Mouse (Mus musculus): Measurements from ENCODE around the gene Cnot10. TPM values are rescaled to one million over a fixed set of nuclear protein-coding genes. Genes with fewer than 3 reads are reported as not detected.

The Cnot10 gene
- polyA plus RNA-seq, 1 experiment from 2014 or later = 81.9 TPM

DNA sequence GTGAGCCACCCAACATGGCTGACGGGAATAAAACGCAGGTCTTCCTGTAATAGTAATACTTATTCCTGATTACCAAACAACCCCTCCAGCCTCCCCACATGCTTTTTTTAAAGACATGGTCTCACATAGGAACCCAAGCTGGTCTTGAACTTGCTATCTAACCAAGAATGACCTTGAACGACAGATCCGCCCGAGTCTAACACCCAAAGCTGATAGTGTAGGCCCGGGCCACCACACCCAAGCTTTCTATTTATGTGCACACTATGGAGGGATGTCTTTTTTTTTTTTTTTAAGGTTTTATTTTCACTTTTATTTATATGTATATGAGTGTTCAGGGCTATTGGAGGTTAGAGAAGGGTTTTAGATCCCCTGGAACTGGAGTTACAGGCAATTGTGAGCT is 15.8 kb downstream of the Cnot10 start:
- peaks cover 96% of the 10 kb centered on the region for H3K36me3 ChIP-seq
- no peaks in the 10 kb centered on the region for H3K27me3 ChIP-seq
- H3K9ac ChIP-seq (replicated peaks) = no peak overlapping the region
- H3K4me1 ChIP-seq (replicated peaks) = no peaks in the 10 kb centered on the region
- no peak for ATAC-seq (ENCODE audit: insufficient number of reproducible peaks, insufficient read depth, low FRiP score, low TSS enrichment, low read depth)
- 98% methylated on average over 6 of the region's 6 CpGs for whole genome bisulfite sequencing
- no peak overlapping the region for H3K27ac ChIP-seq
- H3K4me2 ChIP-seq = no peak overlapping the region
- H3K4me3 ChIP-seq (replicated peaks) = no peak overlapping the region
- H3K9me3 ChIP-seq = no peaks in the 10 kb centered on the region

DNA sequence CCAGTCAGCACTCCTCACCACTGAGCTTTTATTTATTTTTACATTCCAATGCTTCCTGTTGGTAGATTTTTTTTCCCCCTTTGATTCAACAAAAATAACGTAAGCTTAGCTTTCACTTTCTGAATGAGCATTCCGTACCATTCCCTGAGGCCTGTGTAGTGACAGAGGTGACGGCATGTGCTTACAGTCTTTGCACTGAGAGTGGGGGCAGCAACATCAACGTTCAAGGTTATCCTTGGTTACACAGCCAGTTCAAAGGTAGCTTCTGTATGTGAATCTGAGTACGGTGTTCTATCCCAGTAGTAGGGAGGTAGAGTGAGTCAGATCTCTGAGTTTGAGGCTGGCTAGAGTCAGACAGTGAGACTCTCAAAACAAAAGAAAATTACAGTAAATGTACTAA is 18.8 kb downstream of the Cnot10 start:
- 89% methylated on average over 5 of the region's 5 CpGs for WGBS
- peaks cover 87% of the 10 kb centered on the region for H3K36me3 ChIP-seq
- no peaks in the 10 kb centered on the region for H3K9me3 ChIP-seq
- H3K4me3 ChIP-seq (replicated peaks) = no peak overlapping the region
- no peaks in the 10 kb centered on the region for H3K27me3 ChIP-seq
- H3K4me2 ChIP-seq = no peak overlapping the region
- no peak overlapping the region for H3K9ac ChIP-seq (replicated peaks)
- no peaks in the 10 kb centered on the region for H3K4me1 ChIP-seq (replicated peaks)
- H3K27ac ChIP-seq = no peak overlapping the region
- ATAC-seq (ENCODE audit: insufficient number of reproducible peaks, insufficient read depth, low FRiP score, low TSS enrichment, low read depth) = no peak

DNA sequence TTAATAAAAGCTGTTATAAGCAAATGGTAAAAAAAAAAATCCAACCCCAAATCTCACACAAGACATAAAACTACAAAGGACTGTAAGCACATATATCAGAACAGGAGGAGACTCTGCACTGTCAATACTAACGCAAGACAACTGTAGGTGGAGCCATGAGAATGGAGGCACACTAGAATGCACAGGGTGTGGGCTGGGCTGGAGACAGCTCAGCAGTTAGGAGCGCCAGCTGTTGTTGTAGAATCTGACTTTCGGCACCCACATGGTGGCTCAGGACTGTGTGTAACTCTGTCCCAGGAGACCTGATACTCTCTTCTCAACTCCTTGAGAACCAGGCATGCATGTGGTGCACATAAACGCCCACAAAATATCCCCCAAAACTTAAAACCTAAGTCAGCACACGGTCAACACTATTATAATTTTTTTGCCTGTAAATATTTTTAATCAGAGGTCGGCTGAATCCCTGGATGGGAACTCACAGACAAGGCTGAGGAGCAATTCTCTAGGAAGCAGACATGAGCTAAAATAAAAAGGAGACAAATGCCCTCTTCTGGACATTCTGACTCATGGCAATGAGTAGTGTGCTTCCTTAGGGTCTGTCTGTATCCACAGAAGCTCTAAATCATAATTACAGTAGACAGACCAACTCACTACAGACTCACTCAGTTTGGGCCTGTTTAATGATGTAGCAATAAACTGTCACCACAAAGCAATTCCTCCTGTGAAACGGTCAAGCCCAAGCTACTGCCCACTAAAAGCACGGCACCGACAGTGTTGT is 25.6 kb downstream of the Cnot10 start:
- H3K4me2 ChIP-seq = no peak overlapping the region
- no peak overlapping the region for H3K4me3 ChIP-seq (replicated peaks)
- ATAC-seq (ENCODE audit: insufficient number of reproducible peaks, insufficient read depth, low FRiP score, low TSS enrichment, low read depth) = no peak
- peaks cover 81% of the 10 kb centered on the region for H3K36me3 ChIP-seq
- H3K9ac ChIP-seq (replicated peaks) = no peak overlapping the region
- H3K27me3 ChIP-seq = no peaks in the 10 kb centered on the region
- no peak overlapping the region for H3K27ac ChIP-seq
- H3K4me1 ChIP-seq (replicated peaks) = no peaks in the 10 kb centered on the region
- no peaks in the 10 kb centered on the region for H3K9me3 ChIP-seq
- WGBS = 79% methylated on average over 9 of the region's 9 CpGs

DNA sequence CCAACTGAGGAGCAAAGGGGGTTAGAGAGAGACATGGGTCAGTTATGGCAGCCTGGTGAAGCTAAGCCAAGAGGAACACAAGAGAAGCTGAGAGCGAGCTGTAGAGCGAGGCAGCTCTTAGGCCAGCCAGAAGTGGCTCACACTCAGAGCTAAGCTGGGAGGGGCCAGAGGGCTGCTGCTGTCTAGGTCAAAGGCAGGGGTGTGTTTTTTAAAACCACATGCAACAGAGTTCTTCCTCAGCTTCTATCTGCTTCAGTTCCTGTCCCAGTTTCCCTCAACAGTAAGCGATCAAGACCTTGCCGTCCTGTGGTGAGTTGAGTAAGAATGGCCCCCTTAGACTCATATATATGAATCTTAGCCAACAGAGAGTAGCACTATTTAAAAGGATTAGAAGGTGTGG is 27.0 kb downstream of the Cnot10 start:
- no peaks in the 10 kb centered on the region for H3K27me3 ChIP-seq
- H3K9me3 ChIP-seq = no peaks in the 10 kb centered on the region
- no peak overlapping the region for H3K4me2 ChIP-seq
- peaks cover 84% of the 10 kb centered on the region for H3K36me3 ChIP-seq
- H3K9ac ChIP-seq (replicated peaks) = no peak overlapping the region
- no peak overlapping the region for H3K27ac ChIP-seq
- WGBS = 97% methylated on average over 4 of the region's 4 CpGs
- no peak for ATAC-seq (ENCODE audit: insufficient number of reproducible peaks, insufficient read depth, low FRiP score, low TSS enrichment, low read depth)
- no peak overlapping the region for H3K4me3 ChIP-seq (replicated peaks)
- H3K4me1 ChIP-seq (replicated peaks) = no peaks in the 10 kb centered on the region

DNA sequence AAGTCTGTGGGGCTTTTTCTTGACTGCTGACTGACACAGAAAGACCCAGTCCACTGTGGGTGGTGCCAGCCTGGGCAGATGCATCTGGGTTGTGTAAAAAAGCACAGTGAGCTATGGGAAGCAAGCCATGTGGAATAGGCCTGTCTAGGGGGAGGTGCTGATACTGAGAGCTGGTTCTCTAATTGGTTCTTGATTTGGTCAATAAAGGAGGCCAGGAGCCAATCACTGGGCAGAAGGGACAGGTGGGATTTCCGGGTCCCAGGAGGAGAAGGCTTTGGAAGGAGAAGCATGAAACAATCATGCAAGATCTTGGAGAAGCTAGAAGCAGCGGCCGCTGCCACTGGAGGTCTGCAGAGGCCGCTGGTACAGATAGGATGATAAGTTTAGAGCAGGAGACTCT is 27.4 kb downstream of the Cnot10 start:
- no peak overlapping the region for H3K4me2 ChIP-seq
- H3K27me3 ChIP-seq = no peaks in the 10 kb centered on the region
- no peak overlapping the region for H3K4me3 ChIP-seq (replicated peaks)
- H3K27ac ChIP-seq = no peak overlapping the region
- peaks cover 84% of the 10 kb centered on the region for H3K36me3 ChIP-seq
- H3K9me3 ChIP-seq = no peaks in the 10 kb centered on the region
- H3K9ac ChIP-seq (replicated peaks) = no peak overlapping the region
- no peak for ATAC-seq (ENCODE audit: insufficient number of reproducible peaks, insufficient read depth, low FRiP score, low TSS enrichment, low read depth)
- no peaks in the 10 kb centered on the region for H3K4me1 ChIP-seq (replicated peaks)
- 90% methylated on average over 4 of the region's 4 CpGs for WGBS

DNA sequence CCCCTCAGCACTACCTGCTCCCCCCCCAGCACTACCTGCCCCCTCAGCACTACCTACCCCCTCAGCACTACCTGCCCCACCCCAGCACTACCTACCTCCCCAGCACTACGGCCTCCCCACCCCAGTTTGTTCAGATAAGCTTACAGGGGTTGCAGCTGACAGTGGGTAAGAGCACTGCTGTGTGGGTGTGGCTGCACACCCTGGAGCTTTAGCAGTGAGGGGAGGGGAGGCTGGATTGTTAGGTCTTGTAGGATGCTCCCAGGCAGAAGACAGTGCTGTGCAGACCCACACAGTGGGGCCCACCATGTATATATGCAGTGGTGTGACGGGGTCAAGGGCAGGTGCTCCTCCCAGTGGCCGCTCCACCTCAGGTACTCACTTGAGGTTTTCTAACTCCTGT is 29.7 kb downstream of the Cnot10 start:
- peaks cover 92% of the 10 kb centered on the region for H3K36me3 ChIP-seq
- WGBS = 94% methylated on average over 3 of the region's 3 CpGs
- H3K9ac ChIP-seq (replicated peaks) = no peak overlapping the region
- no peak overlapping the region for H3K4me2 ChIP-seq
- no peaks in the 10 kb centered on the region for H3K27me3 ChIP-seq
- no peak for ATAC-seq (ENCODE audit: insufficient number of reproducible peaks, insufficient read depth, low FRiP score, low TSS enrichment, low read depth)
- no peak overlapping the region for H3K27ac ChIP-seq
- no peaks in the 10 kb centered on the region for H3K9me3 ChIP-seq
- no peak overlapping the region for H3K4me3 ChIP-seq (replicated peaks)
- H3K4me1 ChIP-seq (replicated peaks) = no peaks in the 10 kb centered on the region

DNA sequence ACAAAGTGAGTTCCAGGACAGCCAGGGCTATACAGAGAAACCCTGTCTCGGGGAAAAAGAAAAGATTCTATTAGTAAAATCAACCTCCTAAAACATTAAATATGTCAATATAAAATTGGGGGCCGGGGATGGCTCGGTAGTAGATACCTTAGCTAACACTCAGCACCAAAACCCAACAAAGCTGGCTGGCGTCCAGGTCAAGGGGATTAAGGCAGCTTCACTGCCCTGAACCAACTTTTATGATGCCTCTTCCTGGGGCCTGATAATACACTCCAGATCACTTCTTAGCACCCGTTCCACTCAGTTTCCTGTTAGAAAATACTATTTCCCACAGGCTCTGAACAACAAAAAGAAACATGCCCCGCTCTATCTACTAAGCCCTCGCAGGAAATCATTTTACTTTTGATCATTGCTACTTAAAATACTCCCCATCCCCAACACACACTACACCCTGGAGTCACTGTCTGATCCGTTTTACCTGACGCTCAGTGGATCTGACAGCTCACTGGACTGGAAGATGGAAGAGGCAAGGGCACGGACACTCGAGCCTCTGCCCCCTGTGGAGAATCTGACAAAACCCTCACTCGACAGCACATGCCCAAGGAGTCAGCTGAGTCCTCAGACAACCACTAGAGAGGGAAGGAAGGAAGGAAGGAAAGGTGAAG is 36.0 kb downstream of the Cnot10 start:
- WGBS = 69% methylated on average over 12 of the region's 12 CpGs
- Histone ChIP-seq H3K4me1 (replicated peaks) (no peaks in the 10 kb centered on the region), H3K9me3 (no peaks in the 10 kb centered on the region), H3K27me3 (no peaks in the 10 kb centered on the region), H3K36me3 (peaks cover 75% of the 10 kb centered on the region), H3K4me3 (replicated peaks) (no peak overlapping the region), H3K9ac (replicated peaks) (no peak overlapping the region), H3K4me2 (no peak overlapping the region), H3K27ac (no peak overlapping the region)
- no peak for ATAC-seq (ENCODE audit: insufficient number of reproducible peaks, insufficient read depth, low FRiP score, low TSS enrichment, low read depth)

DNA sequence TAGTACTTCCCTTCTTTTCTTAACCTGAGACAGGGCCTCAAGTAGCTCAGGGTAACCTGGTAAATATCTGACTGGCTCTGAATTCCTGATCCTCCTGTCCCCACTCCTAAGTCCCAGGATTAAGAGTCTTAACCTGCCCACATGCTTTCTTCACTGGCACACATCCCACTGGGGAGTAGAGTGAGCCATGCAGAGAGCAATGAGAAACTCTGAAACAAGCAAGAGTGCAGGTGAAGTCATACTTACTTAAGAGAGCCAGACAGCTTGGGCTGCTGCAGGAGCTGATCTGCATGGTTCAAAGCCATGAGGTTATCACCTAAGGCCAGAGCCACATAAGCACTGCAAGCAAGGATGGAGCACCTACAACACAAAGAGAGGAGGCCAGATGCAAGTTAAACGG is 38.9 kb downstream of the Cnot10 start:
- 77% methylated on average over 1 of the region's 1 CpGs for whole genome bisulfite sequencing
- ATAC-seq (ENCODE audit: insufficient number of reproducible peaks, insufficient read depth, low FRiP score, low TSS enrichment, low read depth) = no peak
- peaks cover 75% of the 10 kb centered on the region for H3K36me3 ChIP-seq
- H3K4me2 ChIP-seq = no peak overlapping the region
- H3K27me3 ChIP-seq = no peaks in the 10 kb centered on the region
- H3K27ac ChIP-seq = no peak overlapping the region
- H3K4me1 ChIP-seq (replicated peaks) = no peaks in the 10 kb centered on the region
- no peak overlapping the region for H3K4me3 ChIP-seq (replicated peaks)
- H3K9ac ChIP-seq (replicated peaks) = no peak overlapping the region
- H3K9me3 ChIP-seq = no peaks in the 10 kb centered on the region

DNA sequence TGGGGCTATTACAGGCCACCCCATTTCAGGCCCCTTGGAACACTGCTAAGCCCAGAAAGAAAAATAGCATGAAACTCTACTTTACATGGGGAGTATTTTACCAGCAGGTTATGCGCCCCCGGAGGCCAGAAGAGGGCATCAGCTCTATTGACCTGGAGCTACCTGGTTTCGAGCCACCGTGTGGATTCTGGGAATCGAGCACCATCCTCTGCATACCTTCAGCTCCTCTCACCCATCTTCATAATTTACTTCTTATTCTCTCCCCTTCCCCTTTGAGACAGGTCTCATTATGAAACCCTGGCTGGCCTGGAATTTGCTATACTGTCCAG is 55.0 kb downstream of the Cnot10 start:
- WGBS = 38% methylated on average over 5 of the region's 5 CpGs
- no peak overlapping the region for H3K27ac ChIP-seq
- no peaks in the 10 kb centered on the region for H3K27me3 ChIP-seq
- H3K4me2 ChIP-seq = no peak overlapping the region
- H3K9me3 ChIP-seq = no peaks in the 10 kb centered on the region
- H3K4me3 ChIP-seq (replicated peaks) = no peak overlapping the region
- ATAC-seq (ENCODE audit: insufficient number of reproducible peaks, insufficient read depth, low FRiP score, low TSS enrichment, low read depth) = no peak; the same call in 1 of the 2 replicates
- peaks cover 11% of the 10 kb centered on the region for H3K4me1 ChIP-seq (replicated peaks)
- peaks cover 43% of the 10 kb centered on the region for H3K36me3 ChIP-seq
- H3K9ac ChIP-seq (replicated peaks) = no peak overlapping the region

DNA sequence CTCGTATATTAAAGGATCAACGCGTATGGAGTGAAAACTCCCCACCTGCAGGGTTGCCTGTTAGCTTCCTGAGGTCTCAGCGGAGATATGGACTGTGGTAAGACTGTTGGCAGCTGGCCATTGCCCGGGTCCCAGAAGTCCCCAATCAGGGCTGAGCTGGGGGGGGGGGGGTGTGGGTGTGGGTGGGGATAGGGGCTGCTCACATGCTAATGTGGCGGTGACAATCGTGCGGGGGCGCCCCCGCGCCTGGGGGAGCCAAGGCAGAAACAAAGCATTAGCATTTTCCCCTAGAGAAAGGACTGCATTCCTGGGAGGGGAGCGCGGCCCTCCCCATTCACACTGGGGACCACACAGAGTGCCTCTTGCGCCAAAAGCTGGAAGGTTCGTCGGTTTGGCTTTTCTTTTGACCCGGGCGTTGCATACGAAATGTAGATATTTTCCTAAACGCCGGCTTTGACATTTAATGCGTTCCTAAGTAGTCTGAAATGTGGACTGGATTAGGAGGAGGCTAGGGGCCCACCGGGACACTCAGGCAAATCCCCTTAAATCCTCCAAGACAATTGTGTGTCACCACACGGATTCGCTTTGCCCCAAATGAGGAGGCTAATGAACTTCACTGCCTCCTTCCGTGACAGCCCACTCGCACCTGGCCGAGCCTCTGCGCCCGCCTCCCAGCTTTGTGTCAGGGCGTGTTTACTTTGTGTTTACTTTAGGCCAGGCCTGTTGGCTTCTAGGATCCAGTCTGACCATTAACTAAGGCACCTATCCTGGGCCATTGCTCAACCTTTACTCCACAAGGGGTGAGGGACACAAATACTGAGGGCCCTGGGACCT is 55.6 kb downstream of the Cnot10 start:
- Histone ChIP-seq H3K9ac (replicated peaks) (peak overlapping the region; percentile 50), H3K4me1 (replicated peaks) (peaks cover 12% of the 10 kb centered on the region), H3K4me2 (peak overlapping the region; percentile 77), H3K27ac (peak overlapping the region; percentile 72), H3K4me3 (replicated peaks) (peak overlapping the region; percentile 42), H3K9me3 (no peaks in the 10 kb centered on the region), H3K36me3 (peaks cover 37% of the 10 kb centered on the region), H3K27me3 (no peaks in the 10 kb centered on the region)
- 5% methylated on average over 28 of the region's 31 CpGs for WGBS
- peak; percentile 30; the same call in 1 of the 2 replicates for ATAC-seq (ENCODE audit: insufficient number of reproducible peaks, insufficient read depth, low FRiP score, low TSS enrichment, low read depth)

DNA sequence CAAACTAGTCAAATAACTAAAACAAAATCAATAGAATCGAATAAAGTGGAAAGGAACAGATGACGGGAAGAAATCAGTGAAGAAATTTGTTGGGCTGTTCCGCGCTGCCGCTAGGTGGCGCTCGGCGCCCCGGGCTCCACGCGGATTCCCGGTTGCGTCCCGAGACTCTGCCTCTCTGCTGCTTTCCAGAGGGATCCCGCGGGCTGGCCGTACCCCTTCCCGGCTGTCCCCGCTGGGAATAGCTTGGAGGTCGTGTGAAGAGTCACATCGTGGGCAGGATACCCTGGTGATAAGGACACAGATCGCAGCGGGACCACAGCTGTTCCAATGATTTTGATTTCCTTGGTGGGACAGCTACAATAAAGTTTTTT is 56.2 kb downstream of the Cnot10 start:
- ATAC-seq (ENCODE audit: insufficient number of reproducible peaks, insufficient read depth, low FRiP score, low TSS enrichment, low read depth) = no peak
- Histone ChIP-seq H3K9ac (replicated peaks) (peak overlapping the region; percentile 50), H3K4me2 (peak overlapping the region; percentile 77), H3K4me1 (replicated peaks) (peaks cover 17% of the 10 kb centered on the region), H3K27me3 (no peaks in the 10 kb centered on the region), H3K27ac (peak overlapping the region; percentile 72), H3K9me3 (no peaks in the 10 kb centered on the region), H3K36me3 (peaks cover 31% of the 10 kb centered on the region), H3K4me3 (replicated peaks) (peak overlapping the region; percentile 42)
- 1% methylated on average over 23 of the region's 23 CpGs for WGBS

All from limb, embryonic 12.5 days (tissue).